Mouse (Mus musculus) C2C12 (cell line): Measurements from ENCODE around the gene Coasy.

Experiments used
- CTCF ChIP-seq: IDR thresholded peaks from one replicate; pipeline ENCODE4 v1.5.1; 2011; ENCODE audit not compliant: control insufficient read depth, insufficient read depth, insufficient read length
- MYOG ChIP-seq: IDR thresholded peaks from one replicate; pipeline ENCODE4 v1.6.1; 2011; ENCODE audit not compliant: control insufficient read depth, insufficient read length; ENCODE audit errors: extremely low read depth

- TF ChIP-seq CTCF (no peak), MYOG (no peak)
Observed at GRCm38 (mm10) chr11:101083083-101083697, 825 bp downstream of the Coasy start.
